Mouse (Mus musculus): ENCODE measurements at regions not wholly inside any gene's neighbourhood (a gene's known extent, or its start where the extent isn't known, plus 50 kb on each side); places are given as distances from the start of the nearest gene placed in this dataset.

- ATAC-seq (ENCODE audit: low FRiP score, low TSS enrichment), result no peak
- no peaks in the 10 kb centered on the region for H3K9me3 ChIP-seq (ENCODE audit: control insufficient read depth, low read length)
- no peak overlapping the region for H3K27ac ChIP-seq (ENCODE audit: low read depth, low read length)
- no peaks in the 10 kb centered on the region for H3K36me3 ChIP-seq (ENCODE audit: control insufficient read depth, insufficient read depth, low read length)
- H3K4me2 ChIP-seq (replicated peaks; ENCODE audit: low read depth, low read length), result no peak overlapping the region
- no peak overlapping the region for H3K4me3 ChIP-seq (ENCODE audit: low read length)
- H3K4me1 ChIP-seq (ENCODE audit: control insufficient read depth, insufficient read depth, low read length), result no peaks in the 10 kb centered on the region
- H3K9ac ChIP-seq (ENCODE audit: low read depth, low read length), result no peak overlapping the region
- no peaks in the 10 kb centered on the region for H3K27me3 ChIP-seq (ENCODE audit: control insufficient read depth, insufficient read depth, low read length)
- 85% methylated on average over 3 of the region's 3 CpGs for WGBS
These were observed 115.7 kb downstream of the Pdgfra start for GRCm38 (mm10) chr5:75267766-75268165.

- H3K4me2 ChIP-seq (replicated peaks; ENCODE audit: low read depth, low read length), result no peak overlapping the region
- H3K4me3 ChIP-seq (ENCODE audit: low read length), result no peak overlapping the region
- H3K9me3 ChIP-seq (ENCODE audit: control insufficient read depth, low read length), result no peaks in the 10 kb centered on the region
- no peaks in the 10 kb centered on the region for H3K4me1 ChIP-seq (ENCODE audit: control insufficient read depth, insufficient read depth, low read length)
- H3K27me3 ChIP-seq (ENCODE audit: control insufficient read depth, insufficient read depth, low read length), result no peaks in the 10 kb centered on the region
- WGBS, result 91% methylated on average over 3 of the region's 3 CpGs
- no peak overlapping the region for H3K27ac ChIP-seq (ENCODE audit: low read depth, low read length)
- H3K36me3 ChIP-seq (ENCODE audit: control insufficient read depth, insufficient read depth, low read length), result no peaks in the 10 kb centered on the region
- ATAC-seq (ENCODE audit: low FRiP score, low TSS enrichment), result no peak
- H3K9ac ChIP-seq (ENCODE audit: low read depth, low read length), result no peak overlapping the region
These were observed 125.9 kb downstream of the Pdgfra start for GRCm38 (mm10) chr5:75278041-75278440.

GRCm38 (mm10) chr5:75279561-75280171, 127.6 kb downstream of the Pdgfra start:
- Histone ChIP-seq H3K9me3 (ENCODE audit: control insufficient read depth, low read length) (no peaks in the 10 kb centered on the region), H3K4me2 (replicated peaks; ENCODE audit: low read depth, low read length) (no peak overlapping the region), H3K4me3 (ENCODE audit: low read length) (no peak overlapping the region), H3K27me3 (ENCODE audit: control insufficient read depth, insufficient read depth, low read length) (no peaks in the 10 kb centered on the region), H3K9ac (ENCODE audit: low read depth, low read length) (no peak overlapping the region), H3K36me3 (ENCODE audit: control insufficient read depth, insufficient read depth, low read length) (no peaks in the 10 kb centered on the region), H3K4me1 (ENCODE audit: control insufficient read depth, insufficient read depth, low read length) (no peaks in the 10 kb centered on the region), H3K27ac (ENCODE audit: low read depth, low read length) (no peak overlapping the region)
- no peak for ATAC-seq (ENCODE audit: low FRiP score, low TSS enrichment)
- 89% methylated on average over 1 of the region's 1 CpGs for WGBS

GRCm38 (mm10) chr5:75280698-75281097, 128.6 kb downstream of the Pdgfra start:
- 78% methylated on average over 3 of the region's 3 CpGs for WGBS
- no peak overlapping the region for H3K27ac ChIP-seq (ENCODE audit: low read depth, low read length)
- H3K36me3 ChIP-seq (ENCODE audit: control insufficient read depth, insufficient read depth, low read length), result no peaks in the 10 kb centered on the region
- H3K9ac ChIP-seq (ENCODE audit: low read depth, low read length), result no peak overlapping the region
- no peak for ATAC-seq (ENCODE audit: low FRiP score, low TSS enrichment)
- H3K4me1 ChIP-seq (ENCODE audit: control insufficient read depth, insufficient read depth, low read length), result no peaks in the 10 kb centered on the region
- no peaks in the 10 kb centered on the region for H3K9me3 ChIP-seq (ENCODE audit: control insufficient read depth, low read length)
- H3K27me3 ChIP-seq (ENCODE audit: control insufficient read depth, insufficient read depth, low read length), result no peaks in the 10 kb centered on the region
- no peak overlapping the region for H3K4me3 ChIP-seq (ENCODE audit: low read length)
- no peak overlapping the region for H3K4me2 ChIP-seq (replicated peaks; ENCODE audit: low read depth, low read length)

GRCm38 (mm10) chr5:75281510-75281909, 129.4 kb downstream of the Pdgfra start:
- Histone ChIP-seq H3K4me3 (ENCODE audit: low read length) (no peak overlapping the region), H3K36me3 (ENCODE audit: control insufficient read depth, insufficient read depth, low read length) (no peaks in the 10 kb centered on the region), H3K4me1 (ENCODE audit: control insufficient read depth, insufficient read depth, low read length) (no peaks in the 10 kb centered on the region), H3K27ac (ENCODE audit: low read depth, low read length) (no peak overlapping the region), H3K9ac (ENCODE audit: low read depth, low read length) (no peak overlapping the region), H3K4me2 (replicated peaks; ENCODE audit: low read depth, low read length) (no peak overlapping the region), H3K27me3 (ENCODE audit: control insufficient read depth, insufficient read depth, low read length) (no peaks in the 10 kb centered on the region), H3K9me3 (ENCODE audit: control insufficient read depth, low read length) (no peaks in the 10 kb centered on the region)
- no peak for ATAC-seq (ENCODE audit: low FRiP score, low TSS enrichment)
- WGBS, result 85% methylated on average over 7 of the region's 7 CpGs

- 46% methylated on average over 4 of the region's 4 CpGs for WGBS
- no peak overlapping the region for H3K4me3 ChIP-seq (ENCODE audit: low read length)
- H3K36me3 ChIP-seq (ENCODE audit: control insufficient read depth, insufficient read depth, low read length), result no peaks in the 10 kb centered on the region
- H3K4me1 ChIP-seq (ENCODE audit: control insufficient read depth, insufficient read depth, low read length), result no peaks in the 10 kb centered on the region
- no peaks in the 10 kb centered on the region for H3K9me3 ChIP-seq (ENCODE audit: control insufficient read depth, low read length)
- no peak overlapping the region for H3K4me2 ChIP-seq (replicated peaks; ENCODE audit: low read depth, low read length)
- no peak overlapping the region for H3K27ac ChIP-seq (ENCODE audit: low read depth, low read length)
- no peaks in the 10 kb centered on the region for H3K27me3 ChIP-seq (ENCODE audit: control insufficient read depth, insufficient read depth, low read length)
- H3K9ac ChIP-seq (ENCODE audit: low read depth, low read length), result no peak overlapping the region
- no peak for ATAC-seq (ENCODE audit: low FRiP score, low TSS enrichment)
These were observed 130.5 kb downstream of the Pdgfra start for GRCm38 (mm10) chr5:75282617-75283016.

- 76% methylated on average over 5 of the region's 5 CpGs for WGBS
- no peak overlapping the region for H3K4me2 ChIP-seq (replicated peaks; ENCODE audit: low read depth, low read length)
- no peaks in the 10 kb centered on the region for H3K36me3 ChIP-seq (ENCODE audit: control insufficient read depth, insufficient read depth, low read length)
- no peaks in the 10 kb centered on the region for H3K9me3 ChIP-seq (ENCODE audit: control insufficient read depth, low read length)
- H3K27ac ChIP-seq (ENCODE audit: low read depth, low read length), result no peak overlapping the region
- no peak overlapping the region for H3K4me3 ChIP-seq (ENCODE audit: low read length)
- H3K27me3 ChIP-seq (ENCODE audit: control insufficient read depth, insufficient read depth, low read length), result no peaks in the 10 kb centered on the region
- no peaks in the 10 kb centered on the region for H3K4me1 ChIP-seq (ENCODE audit: control insufficient read depth, insufficient read depth, low read length)
- H3K9ac ChIP-seq (ENCODE audit: low read depth, low read length), result no peak overlapping the region
- ATAC-seq (ENCODE audit: low FRiP score, low TSS enrichment), result no peak
These were observed 131.7 kb downstream of the Pdgfra start for GRCm38 (mm10) chr5:75283841-75284240.

GRCm38 (mm10) chr5:75285950-75286349, 133.9 kb downstream of the Pdgfra start:
- no peak overlapping the region for H3K9ac ChIP-seq (ENCODE audit: low read depth, low read length)
- WGBS, result 68% methylated on average over 10 of the region's 10 CpGs
- H3K4me2 ChIP-seq (replicated peaks; ENCODE audit: low read depth, low read length), result no peak overlapping the region
- H3K27me3 ChIP-seq (ENCODE audit: control insufficient read depth, insufficient read depth, low read length), result no peaks in the 10 kb centered on the region
- no peaks in the 10 kb centered on the region for H3K9me3 ChIP-seq (ENCODE audit: control insufficient read depth, low read length)
- H3K27ac ChIP-seq (ENCODE audit: low read depth, low read length), result no peak overlapping the region
- no peaks in the 10 kb centered on the region for H3K4me1 ChIP-seq (ENCODE audit: control insufficient read depth, insufficient read depth, low read length)
- no peaks in the 10 kb centered on the region for H3K36me3 ChIP-seq (ENCODE audit: control insufficient read depth, insufficient read depth, low read length)
- H3K4me3 ChIP-seq (ENCODE audit: low read length), result no peak overlapping the region
- ATAC-seq (ENCODE audit: low FRiP score, low TSS enrichment), result no peak

GRCm38 (mm10) chr5:75295676-75296075, 143.6 kb downstream of the Pdgfra start:
- no peak for ATAC-seq (ENCODE audit: low FRiP score, low TSS enrichment)
- Histone ChIP-seq H3K9ac (ENCODE audit: low read depth, low read length) (no peak overlapping the region), H3K36me3 (ENCODE audit: control insufficient read depth, insufficient read depth, low read length) (no peaks in the 10 kb centered on the region), H3K27me3 (ENCODE audit: control insufficient read depth, insufficient read depth, low read length) (no peaks in the 10 kb centered on the region), H3K4me2 (replicated peaks; ENCODE audit: low read depth, low read length) (no peak overlapping the region), H3K4me1 (ENCODE audit: control insufficient read depth, insufficient read depth, low read length) (no peaks in the 10 kb centered on the region), H3K4me3 (ENCODE audit: low read length) (no peak overlapping the region), H3K27ac (ENCODE audit: low read depth, low read length) (no peak overlapping the region), H3K9me3 (ENCODE audit: control insufficient read depth, low read length) (no peaks in the 10 kb centered on the region)
- 72% methylated on average over 2 of the region's 2 CpGs for WGBS
